Mouse (Mus musculus) liver (tissue): ENCODE data around the gene Pde10a.

ENCODE experiments used
- DNase-seq: peaks from one replicate; pipeline ENCODE4 v3.0.0-alpha.2; 2020; ENCODE audit warnings: mixed read lengths

Pde10a gene

DNA sequence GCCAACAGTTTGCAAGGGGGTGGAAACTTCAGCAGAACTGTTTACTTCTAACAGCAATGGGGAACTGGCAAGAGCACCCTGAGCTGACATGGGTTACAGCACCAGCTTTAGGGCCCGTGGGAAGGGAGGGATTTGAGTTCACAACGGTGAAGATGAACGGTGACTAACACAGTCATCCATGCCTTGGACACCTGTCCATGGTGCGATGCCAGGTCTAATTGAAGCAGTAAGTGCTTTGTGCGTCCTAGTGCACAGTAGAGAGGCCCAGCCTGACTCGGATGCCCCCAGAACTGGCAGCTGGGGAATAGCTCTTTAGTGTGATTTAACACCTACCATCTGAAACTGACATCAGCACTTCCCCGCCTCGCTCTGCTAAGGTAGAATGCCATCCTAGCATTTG, 373.0 kb downstream of the Pde10a start:
- DNase-seq: no peak

DNA sequence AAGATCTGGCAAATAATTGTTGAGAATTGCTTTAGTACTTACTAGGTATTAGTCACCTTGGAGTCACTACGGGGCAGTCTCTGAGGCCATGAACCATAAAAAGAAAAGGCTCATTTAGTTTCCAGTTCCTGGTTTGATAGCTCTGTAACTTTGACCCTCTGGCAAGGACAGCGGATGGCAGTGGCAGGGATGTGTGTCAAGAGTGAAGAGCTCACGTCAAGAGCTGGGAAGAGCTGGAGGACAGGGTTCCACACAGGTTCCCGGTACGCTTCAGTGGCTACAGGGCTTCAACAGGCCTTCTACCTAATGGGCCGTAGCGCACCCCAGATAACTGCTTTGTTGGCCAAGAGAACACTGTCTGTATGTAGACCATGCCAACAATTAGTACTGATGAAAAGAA, 374.0 kb downstream of the Pde10a start:
- DNase-seq: no peak

DNA sequence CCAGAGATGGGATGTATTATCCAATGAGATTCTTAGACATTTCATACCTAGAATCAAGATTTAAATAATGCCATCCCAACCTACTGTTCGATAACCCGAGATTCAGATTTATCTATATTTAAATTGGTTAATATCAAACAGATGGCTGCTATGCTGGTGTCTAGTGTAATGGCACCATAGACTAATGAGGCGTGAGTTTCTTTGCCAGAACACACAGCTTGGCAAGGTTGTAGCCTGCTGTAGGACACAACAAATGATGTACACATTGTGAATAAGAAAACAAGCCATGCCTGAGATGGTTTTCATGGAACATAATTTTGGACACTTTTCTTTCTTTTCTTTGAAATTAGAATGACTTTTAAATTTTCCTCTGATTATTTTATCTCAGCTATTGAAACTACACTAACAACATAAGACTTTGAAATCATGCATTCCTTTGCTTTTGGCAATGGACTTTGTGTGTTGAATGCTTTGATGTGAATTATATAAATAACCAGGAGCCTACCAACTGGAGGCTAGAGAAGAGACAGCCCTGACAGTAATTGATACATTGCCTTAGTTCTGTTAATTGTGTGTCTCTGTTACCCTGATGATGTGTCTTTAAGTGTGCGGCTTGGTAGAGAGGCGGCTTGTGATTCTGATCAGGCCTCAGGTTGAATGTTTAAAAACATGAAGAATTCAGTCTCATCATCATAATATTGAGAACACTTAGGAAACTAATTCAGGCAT, 378.5 kb downstream of the Pde10a start:
- DNase-seq: no peak

DNA sequence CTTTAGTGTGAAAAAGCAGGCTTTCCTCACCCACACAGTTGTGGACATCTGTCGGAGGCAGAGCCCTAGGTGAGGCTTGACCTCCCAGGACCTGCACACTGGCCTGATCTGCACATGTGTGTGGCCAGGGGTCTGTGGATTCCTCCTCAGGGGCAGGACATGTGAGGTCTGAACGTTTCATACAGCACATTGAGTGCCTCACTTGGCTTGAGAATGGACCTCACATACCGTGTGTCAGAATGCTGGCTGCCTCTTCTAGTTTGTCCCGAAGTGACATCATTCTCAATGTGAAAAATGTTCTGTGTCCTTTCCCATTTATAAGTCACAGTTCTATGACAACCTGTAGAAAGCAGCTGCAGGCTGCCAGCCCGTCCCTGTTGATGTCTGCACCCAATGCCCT, 385.4 kb downstream of the Pde10a start:
- no peak for DNase-seq

DNA sequence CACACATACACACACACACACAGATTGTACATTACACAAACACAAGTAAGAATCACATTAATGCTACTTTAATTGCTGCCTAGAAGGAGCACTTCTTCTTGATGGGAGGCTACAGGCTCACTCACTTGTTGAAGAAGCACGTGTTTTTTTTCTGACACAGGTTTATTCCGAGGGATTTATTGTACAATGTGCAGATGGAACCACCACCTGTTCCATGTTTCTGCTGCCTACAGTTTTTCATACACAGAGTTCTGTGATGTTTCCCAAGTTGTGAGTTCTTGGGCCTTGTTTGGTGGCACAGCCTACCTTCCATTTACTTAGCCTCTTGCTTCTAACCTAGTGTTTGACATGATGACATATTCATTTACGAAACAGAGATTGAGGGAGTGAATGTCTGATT, 387.8 kb downstream of the Pde10a start:
- DNase-seq: no peak

DNA sequence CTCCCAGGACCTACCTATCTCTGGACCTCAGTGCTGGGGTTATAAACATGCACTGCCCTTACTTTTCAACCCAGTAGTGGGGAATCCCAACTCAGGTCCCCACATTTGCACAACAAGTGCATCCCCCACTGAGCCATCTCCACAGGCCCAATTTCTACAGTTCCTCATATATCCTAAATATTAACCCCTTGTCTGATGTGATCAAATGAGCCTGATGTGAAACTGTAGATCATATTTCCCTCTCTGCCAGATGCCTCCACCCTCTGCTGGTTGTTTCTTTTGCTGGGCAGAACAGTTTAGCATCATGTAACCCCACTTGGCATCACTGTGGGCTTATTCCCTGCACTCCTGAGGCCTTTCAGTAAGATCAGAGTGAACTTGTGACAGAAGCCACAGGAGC, 390.5 kb downstream of the Pde10a start:
- DNase-seq: no peak

DNA sequence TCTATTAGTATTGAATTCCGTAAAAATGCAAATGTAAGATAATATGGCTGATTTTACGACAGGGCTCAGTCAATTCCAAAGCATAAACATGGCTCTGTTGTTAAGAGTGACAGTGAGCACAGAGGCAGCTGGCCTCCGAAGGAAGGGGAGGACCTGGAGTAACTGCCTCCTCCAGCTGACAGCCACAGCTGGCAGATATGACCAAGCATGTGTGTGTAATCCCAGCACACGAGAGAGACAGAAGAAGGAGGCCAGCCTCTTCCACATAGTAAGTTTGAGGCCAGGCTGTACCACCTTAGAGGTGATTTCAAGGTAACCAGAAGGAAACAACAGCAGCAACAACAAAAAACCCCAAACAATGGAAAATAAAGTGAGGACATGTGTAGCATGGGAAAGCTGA, 397.9 kb downstream of the Pde10a start:
- no peak for DNase-seq

DNA sequence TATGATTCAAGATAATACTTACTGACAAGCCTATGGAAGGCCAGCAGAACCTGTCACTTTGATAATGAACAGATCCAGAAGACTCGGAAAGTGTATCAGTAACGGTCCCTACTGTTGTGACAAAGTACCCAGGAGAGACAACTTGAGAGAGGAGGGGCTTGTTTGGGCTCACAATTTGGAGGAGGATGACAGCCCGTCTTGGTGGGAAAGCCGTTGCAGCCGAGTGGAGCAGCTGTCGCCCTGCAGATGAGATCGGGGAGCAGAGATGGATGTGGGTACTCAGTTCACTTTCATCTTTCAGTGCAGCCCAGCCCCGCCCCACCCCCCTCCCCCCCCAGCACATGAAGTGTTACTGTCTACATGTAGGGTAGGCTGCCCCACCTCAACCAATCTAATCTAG, 398.6 kb downstream of the Pde10a start:
- no peak for DNase-seq

DNA sequence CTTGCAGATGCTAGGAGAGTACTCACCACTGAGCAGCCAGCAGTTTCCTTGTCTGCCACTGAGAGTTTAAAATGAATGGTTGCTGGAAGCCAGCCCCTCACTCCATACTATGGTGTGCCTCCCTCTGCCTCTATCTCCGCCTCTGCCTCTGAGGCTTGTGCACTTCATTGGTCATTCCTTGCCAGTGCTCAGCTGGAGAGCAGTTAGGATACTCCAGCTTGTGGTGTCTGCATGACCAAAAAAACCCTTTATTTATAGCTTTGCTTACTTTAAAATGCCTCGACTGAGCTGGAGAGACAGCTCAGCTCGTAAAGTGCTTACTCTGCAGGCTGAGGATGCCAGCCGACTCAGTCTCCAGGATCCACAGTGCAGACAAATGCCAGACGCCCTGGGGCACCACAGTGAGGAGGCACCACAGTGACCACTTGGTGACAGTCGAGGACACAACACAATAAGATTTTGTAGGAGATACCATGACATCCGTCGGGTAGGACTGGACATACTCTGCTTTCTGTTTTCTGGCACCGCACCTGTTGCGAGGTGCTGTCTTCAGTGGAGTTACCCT, 400.7 kb downstream of the Pde10a start:
- DNase-seq: no peak

DNA sequence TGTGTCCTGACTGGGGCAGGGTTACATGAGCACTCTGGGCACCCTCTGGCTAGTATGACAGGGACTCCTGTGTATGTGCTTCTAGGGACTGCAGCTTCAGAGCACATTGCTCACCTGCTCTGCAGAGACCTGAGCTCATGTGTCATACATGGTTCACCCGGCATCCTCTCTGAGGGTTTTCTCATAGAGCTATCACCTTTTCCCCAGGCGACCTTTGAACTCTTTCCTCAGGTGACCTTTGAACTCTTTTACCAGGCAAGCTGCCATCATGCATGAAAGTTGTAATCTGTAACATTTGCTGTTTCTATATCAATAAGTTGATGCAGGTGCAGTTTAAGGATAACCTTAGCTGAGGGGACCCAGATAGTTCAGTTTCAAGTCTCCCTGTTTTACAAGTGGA, 403.4 kb downstream of the Pde10a start:
- no peak for DNase-seq

DNA sequence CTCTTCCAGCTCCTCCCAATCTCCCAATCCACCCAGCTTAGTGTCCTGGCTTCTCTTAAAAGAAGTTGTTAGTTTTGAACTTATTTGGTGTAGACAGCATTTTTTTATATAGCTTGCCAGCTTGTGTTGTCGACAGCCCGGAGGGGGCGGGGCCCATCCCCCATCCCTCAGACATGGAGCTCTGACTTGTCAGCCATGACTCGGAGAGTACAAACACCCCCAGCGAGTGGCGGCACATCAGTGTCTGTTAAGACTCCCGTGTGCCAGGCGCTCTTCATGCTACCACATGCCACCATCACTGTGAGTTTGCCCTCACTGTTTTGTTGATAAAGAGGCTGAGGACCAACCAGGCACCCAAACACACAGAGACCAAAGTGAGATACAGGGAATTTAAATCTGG, 404.5 kb downstream of the Pde10a start:
- no peak for DNase-seq

DNA sequence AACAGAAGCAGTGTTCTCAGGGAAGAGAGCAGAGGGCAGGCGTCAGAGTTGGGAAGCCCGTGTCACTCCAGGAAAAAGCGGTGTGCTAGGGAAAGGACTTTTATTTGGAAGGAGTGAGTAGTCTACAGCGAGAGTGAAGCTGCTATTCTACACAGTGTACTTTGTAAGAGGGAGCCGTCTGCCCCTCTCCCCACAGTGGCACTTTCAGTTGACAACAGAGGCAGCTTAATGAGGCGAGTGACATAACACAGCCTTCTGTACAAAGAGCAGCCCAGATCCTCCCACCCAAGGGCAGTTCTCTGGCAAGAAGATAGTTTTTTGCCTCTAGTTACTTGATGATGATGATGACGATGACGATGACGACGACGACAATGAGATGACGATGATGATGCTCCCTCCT, 410.4 kb downstream of the Pde10a start:
- no peak for DNase-seq

DNA sequence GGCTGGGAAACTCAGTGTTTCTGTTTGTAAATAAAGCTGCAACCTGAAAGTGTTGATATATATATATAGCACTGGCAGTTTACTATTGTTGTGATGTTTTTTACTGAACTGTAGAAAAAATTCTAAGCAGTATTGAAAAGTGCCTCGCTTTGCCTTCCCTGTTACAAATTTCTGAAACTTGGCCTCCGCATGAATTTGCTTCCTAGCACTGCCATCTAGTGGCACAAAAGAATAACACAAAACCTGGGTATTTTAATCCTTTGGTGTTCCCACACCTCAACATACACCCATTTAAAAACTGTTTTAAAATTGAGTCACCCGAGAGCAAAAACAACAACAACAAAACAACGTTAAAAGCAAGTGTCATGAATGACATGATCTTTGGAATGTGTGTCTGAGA, 411.4 kb downstream of the Pde10a start:
- DNase-seq: no peak

DNA sequence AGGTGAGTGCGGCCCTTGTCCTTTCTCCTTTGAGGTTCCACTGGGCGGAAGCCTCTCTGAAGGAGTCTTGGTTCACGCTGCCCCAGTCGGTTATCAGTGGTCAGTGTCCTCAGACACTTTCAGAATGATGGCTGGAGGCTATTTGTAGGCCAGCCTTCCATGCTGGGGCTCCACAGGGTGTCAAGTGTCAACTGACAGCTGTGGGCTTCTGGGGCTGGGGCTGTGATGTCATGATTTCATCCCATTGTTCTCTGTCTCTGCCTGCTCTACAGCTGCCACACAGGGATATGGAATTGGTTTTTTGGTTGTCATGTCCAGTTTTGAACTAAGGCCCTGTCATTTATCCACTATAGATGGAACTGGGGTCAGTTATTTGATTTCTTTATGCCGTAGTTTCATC, 426.4 kb downstream of the Pde10a start:
- no peak for DNase-seq

DNA sequence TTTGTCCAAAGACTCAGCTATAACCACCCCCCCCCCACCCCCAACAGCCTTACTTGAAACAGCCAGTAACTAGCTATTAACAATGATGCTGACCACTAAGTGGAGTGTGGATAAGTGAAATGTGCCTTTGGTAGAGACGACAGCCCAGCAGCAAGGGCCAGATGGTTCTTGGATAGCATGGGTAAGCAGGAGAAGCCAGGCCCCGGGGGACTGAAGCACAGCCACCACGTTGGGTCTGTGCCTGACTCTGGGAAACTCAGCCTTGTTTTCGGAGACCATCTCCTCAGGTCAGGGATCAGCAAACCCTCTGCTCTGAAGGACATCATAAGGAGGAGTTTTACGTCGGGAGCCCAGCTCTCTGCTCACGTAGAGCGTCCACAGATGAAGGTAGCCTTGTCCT, 427.8 kb downstream of the Pde10a start:
- DNase-seq: no peak

DNA sequence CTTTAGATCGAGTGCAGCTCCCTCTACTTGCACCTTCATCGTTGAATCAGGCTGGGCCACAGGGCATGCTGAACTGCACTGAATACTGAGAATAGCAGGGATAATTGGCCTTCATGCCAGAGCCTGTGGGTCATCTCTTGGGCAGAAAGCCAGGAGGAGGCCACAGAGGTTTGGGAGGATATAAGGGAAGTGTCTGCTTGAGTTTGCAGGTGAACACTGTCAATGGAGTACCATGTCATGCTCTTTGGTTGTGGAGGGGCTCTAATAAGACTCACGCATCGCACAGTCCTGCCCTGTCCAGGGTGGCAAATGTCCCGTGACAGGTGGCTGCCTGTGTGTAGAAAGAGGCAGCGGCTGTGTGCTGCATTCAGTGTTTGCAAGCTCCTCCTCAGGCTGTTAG, 433.0 kb downstream of the Pde10a start:
- no peak for DNase-seq

DNA sequence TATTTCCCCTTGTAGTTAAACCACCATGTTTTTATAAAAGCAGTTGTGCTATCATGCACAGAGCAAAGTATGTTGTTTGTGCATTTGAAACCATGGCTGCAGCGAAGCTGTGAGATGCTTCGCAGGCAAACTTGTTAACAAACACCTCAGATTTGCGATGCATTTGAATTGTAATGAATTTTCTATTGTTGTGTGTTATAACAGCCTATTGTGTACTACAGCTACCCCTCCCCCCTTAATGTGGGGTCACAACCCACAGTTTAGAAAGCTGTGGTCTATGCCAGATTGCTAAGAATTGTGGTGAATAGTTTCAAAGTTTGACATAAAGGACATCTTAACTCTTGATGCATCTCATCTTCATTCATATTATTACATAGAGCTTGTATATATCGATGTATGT, 435.2 kb downstream of the Pde10a start:
- DNase-seq: no peak

DNA sequence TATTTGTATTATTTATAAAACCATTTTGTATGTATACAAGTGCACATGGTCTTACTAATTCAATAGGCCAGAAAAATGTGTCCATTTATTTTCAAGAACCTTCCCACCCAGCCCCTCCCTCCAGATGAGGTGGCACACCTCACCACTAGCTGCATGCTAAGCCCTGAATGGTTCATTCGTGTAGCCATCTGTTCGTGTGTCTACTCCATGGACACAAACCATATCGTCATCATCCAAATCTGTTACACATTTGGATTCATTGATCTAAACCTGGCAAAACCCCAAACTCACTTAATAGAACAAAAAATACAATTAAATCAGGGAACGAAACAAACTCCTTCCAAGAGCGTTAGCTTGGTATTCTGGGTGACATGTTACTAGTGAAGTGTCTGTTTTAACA, 435.9 kb downstream of the Pde10a start:
- DNase-seq: no peak

DNA sequence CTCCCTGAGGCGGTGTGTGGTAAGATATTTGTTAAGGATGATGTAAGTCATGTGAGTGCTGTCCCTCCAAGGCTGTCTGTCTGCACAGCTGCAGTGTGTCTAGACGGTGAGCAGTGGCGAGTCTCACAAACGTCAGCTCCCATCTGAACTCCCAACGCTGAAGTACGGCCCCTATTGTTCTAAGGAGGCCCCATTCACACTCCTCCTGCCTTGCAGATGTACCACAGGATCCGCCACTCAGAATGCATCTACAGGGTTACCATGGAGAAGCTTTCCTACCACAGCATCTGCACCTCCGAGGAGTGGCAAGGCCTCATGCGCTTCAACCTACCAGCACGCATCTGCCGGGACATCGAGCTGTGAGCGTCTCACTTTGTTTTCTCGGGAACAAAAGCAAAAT, 436.5 kb downstream of the Pde10a start:
- DNase-seq: no peak

DNA sequence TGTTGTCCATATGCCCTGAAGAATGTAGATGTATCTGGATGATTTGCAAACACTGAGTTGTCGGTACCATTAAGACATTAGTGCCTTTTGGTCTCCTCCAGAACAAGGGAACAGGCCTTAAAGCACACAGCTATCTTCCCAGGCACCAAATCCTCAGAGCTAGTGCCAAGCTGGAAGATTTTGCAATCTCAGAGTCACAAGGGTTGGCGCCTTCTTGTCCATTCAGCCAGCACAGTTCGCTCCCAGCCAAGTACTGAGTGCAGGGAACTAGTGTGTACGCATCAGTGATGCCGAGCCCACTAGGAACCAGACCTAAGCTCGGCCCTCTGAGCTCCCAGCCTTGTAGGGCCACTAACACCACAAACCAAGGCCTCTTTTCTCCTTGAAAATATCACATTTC, 440.0 kb downstream of the Pde10a start:
- no peak for DNase-seq

DNA sequence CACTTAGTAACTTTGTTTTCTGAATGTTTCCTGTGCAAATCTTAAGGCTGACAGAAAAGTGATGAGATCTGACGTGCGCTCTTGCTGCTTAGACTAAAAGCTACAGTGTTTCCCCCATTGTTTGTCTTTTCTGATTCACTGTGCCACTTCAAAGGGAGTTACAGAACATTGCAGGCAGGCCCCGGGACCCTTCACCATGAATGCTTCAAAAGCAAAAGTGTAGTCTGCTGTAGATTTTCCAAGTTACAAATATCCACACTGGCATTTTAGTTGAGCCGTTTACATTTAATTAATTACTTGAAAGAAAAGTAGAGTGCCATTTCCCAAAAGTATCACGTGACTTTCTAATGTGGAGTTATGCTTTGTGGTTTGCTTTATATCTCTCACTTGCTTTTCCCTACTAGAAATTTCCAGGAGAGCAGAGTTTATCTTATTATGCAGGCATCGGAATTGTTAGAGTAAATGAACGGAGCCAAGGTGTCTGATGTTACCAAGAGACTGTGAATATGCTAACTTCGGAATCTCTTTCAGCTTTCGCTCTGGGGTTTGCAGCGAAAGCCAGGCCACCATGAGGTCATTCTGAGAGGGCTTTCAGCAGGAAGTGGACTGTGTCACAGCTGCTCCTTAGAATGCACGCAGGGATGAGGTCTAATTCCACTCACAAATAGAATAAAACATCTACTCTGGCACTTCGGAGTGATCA, 447.1 kb downstream of the Pde10a start:
- DNase-seq: no peak

DNA sequence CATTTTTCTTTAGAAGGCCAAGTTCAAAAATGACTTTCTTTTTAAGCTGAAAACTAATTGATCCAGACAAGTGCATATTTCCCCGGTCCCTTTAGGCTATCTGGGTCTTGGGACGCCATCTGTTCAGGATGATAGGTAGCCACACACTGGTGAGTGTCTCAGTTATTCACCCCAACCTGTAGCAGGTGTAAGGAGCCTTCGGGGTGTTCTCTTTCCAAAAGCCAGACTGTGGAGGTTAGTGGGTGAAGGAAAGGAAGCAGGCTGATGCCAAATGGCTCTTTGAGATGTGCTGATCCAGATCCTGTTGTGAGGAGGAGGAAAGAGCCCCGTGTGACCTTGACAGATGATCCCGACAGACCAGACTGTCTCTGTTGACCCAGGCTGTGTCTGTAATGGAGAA, 448.2 kb downstream of the Pde10a start:
- no peak for DNase-seq

DNA sequence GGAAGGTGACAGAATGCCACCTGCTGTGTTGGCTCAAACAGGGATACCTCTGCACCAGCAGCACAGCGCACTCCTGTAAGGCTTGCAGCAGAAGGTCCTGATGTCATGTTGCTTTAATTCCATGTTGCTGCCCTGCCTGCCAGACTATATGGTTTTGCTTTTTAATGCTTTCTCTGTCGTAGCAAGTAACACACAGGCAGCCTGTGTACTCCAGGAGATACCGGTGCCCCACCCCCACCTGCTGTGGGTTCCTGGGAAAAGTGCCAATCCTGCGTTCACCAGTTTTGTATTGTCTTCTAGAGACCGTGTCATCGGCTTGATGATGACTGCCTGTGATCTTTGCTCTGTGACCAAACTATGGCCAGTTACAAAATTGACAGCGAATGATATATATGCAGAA, 449.3 kb downstream of the Pde10a start:
- no peak for DNase-seq

DNA sequence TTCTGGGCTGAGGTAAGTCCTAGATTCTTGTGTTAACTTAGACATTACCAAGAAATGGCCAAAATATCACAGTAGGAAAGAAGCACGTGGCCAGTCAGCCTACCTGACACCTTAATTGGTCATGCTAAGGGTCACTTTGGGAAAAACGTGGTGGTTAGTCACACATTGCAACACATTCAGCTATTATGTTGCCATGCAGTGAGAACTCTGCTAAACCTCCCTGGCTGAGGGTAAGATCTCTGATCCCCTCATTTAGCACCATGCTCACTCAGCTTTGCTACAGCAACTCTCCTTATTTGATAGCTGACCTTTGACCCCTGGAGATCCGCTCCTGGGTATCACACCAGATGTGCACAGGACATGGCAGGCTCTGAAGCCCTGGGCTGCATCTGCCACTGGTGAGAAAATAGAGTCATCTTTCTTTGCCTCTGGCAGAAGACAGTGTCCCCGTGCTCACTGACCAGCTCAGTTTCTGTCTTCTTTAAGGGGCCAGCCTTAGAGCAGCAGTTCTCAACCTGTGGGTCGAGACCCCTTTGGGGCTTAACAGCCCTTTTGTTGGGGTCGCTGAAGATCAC, 449.7 kb downstream of the Pde10a start:
- DNase-seq: no peak
